Mouse (Mus musculus) limb, embryonic 14.5 days (tissue): ENCODE measurements around the gene Ubp1. TPM values are rescaled to one million over a fixed set of nuclear protein-coding genes. Genes with fewer than 3 reads are reported as not detected.

Source experiments
- ATAC-seq: fragments of 200-750 bp; cut with Nextera tagmentation; 2 replicates; pipeline ENCODE4 v1.8.0; 2017; ENCODE audit warnings: low read depth, moderate number of reproducible peaks, moderate TSS enrichment; ENCODE audit not compliant: low FRiP score
- DNase-seq: peaks from one replicate; pipeline ENCODE4 v3.0.0-alpha.2; 2015; ENCODE audit warnings: low spot score
- H3K27ac ChIP-seq: fragments of 300-500 bp; sonication (generic); replicated peaks from 2 replicates; pipeline ENCODE4 v1.5.1; 2014; ENCODE audit warnings: low read depth, mild to moderate bottlenecking, low read length, moderate library complexity, mixed read lengths
- H3K27me3 ChIP-seq: fragments of 300-500 bp; sonication (generic); 2 replicates; pipeline ENCODE4 v1.6.1; 2014; ENCODE audit warnings: low read length, mixed read lengths; ENCODE audit not compliant: control insufficient read depth, insufficient read depth
- H3K36me3 ChIP-seq: fragments of 300-500 bp; sonication (generic); 2 replicates; pipeline ENCODE4 v1.6.1; 2014; ENCODE audit warnings: mild to moderate bottlenecking, low read length, moderate library complexity, mixed read lengths; ENCODE audit not compliant: control insufficient read depth, insufficient read depth
- H3K4me1 ChIP-seq: fragments of 300-500 bp; sonication (generic); 2 replicates; pipeline ENCODE4 v1.6.1; 2014; ENCODE audit warnings: antibody characterized with exemption, low read length, mixed read lengths; ENCODE audit not compliant: control insufficient read depth, insufficient read depth
- H3K4me2 ChIP-seq: fragments of 300-500 bp; sonication (generic); replicated peaks from 2 replicates; pipeline ENCODE4 v1.6.1; 2014; ENCODE audit warnings: low read depth, mild to moderate bottlenecking, low read length, moderate library complexity; ENCODE audit not compliant: severe bottlenecking
- H3K4me3 ChIP-seq: fragments of 300-500 bp; sonication (generic); replicated peaks from 2 replicates; pipeline ENCODE4 v1.5.1; 2014; ENCODE audit warnings: low read length
- H3K9ac ChIP-seq: fragments of 300-500 bp; sonication (generic); 2 replicates; pipeline ENCODE4 v1.6.1; 2014; ENCODE audit warnings: mild to moderate bottlenecking, low read depth, low read length, moderate library complexity; ENCODE audit not compliant: severe bottlenecking
- H3K9me3 ChIP-seq: fragments of 300-500 bp; sonication (generic); 2 replicates; pipeline ENCODE4 v1.6.1; 2016; ENCODE audit warnings: low read length; ENCODE audit not compliant: control insufficient read depth
- POLR2A ChIP-seq: fragments of 200-500 bp; IDR thresholded peaks from 2 replicates; pipeline ENCODE4 v1.8.0; 2012; ENCODE audit warnings: inconsistent platforms, mild to moderate bottlenecking, moderate library complexity, borderline replicate concordance; ENCODE audit not compliant: insufficient read depth, insufficient read length; ENCODE audit errors: extremely low read depth
- WGBS: fragments of 180-500 bp; shearing (Covaris S2); extraction: QIAGEN DNeasy Blood & Tissue Kit; methylation state at CpG from one replicate; pipeline ENCODE4 v1.1.7; 2014; 5-methylcytosine and 5-hydroxymethylcytosine counted together
- polyA plus RNA-seq, 2 experiments: library from polyadenylated mRNA; depleted of rRNA in 1 of 2; stranded (reverse) in 1 of 2; unstranded in 1 of 2; fragments of >200 nt; fragmentation: Nextera tagmentation in 1 of 2; extraction: Ambion mirVana in 1 of 2; gene quantifications; 2 replicates each; pipeline versions ENCODE4 v1.2.1 to v1.2.3; 2012 to 2014

Gene Ubp1
- polyA plus RNA-seq, 2 experiments: 42.0 to 159 TPM

DNA sequence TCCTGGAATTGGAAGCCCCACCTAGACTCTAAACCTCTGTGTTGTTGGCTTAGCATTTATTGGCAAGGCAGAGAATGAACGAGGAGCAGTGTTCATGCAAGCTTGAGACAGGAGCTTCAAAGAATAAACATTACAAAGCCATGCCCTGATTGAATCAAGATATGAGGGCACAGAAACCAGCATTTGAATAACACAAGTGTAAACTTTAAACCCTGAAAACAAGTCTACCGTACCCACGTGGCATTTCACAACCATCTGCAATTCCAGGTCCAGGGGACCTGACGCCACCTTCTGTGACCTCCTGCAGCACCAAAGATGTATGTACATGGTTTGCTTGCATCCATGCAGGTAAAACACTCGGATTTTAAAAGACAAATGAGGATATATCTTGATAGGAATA lies 8.1 kb upstream of the Ubp1 start:
- 89% methylated on average over 5 of the region's 5 CpGs for WGBS
- Histone ChIP-seq H3K4me1 (no peaks in the 10 kb centered on the region), H3K27ac (no peak overlapping the region), H3K4me3 (no peak overlapping the region), H3K9ac (no peak overlapping the region), H3K4me2 (no peak overlapping the region), H3K9me3 (no peaks in the 10 kb centered on the region), H3K27me3 (no peaks in the 10 kb centered on the region), H3K36me3 (peaks cover 2% of the 10 kb centered on the region)
- no peak for TF ChIP-seq POLR2A
- no peak for DNase-seq
- no peak for ATAC-seq

DNA sequence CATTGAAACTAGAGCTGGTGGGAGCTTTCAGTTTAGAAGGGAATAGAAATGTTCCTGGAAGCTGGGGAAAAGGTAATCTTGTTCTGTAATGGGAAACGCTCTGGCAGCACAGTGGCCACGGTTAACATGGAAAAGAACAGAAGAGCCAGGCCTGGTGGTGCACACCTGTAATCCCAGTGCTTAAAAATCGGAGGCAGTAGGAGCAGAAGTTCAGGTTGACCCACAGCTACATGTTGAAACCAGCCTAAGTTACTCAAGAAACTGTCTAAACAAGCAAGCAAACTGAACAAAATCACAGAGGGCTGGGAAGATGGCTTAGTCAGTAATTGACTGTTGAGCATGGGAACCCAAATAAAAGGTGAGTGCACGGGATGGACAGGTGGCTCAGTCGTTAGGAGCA lies 5.9 kb upstream of the Ubp1 start:
- Histone ChIP-seq H3K4me1 (no peaks in the 10 kb centered on the region), H3K9ac (no peak overlapping the region), H3K27me3 (no peaks in the 10 kb centered on the region), H3K9me3 (no peaks in the 10 kb centered on the region), H3K36me3 (no peaks in the 10 kb centered on the region; the same call in 1 of the 2 replicates), H3K4me2 (no peak overlapping the region), H3K4me3 (no peak overlapping the region), H3K27ac (no peak overlapping the region)
- no peak for DNase-seq
- TF ChIP-seq POLR2A: no peak
- no peak for ATAC-seq
- 84% methylated on average over 5 of the region's 5 CpGs for WGBS

DNA sequence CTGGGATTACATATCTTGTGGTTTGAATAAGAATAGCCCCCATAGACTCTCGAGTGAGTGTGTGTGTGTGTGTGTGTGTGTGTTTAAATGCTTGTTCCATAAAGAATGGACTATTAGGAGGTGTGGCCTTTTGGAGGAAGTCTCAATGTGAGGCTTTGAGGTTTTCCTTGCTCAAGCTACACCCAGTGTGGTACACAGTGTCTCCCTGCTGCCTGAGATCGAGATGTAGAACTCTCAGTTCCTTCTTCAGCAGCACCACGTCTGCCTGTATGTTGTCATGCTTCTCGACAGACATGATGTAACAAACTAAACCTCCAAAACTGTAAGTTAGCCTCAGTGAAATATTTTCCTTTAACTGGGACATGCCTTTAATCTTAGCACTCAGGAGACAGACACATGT lies 2.1 kb upstream of the Ubp1 start:
- Histone ChIP-seq H3K27ac (no peak overlapping the region), H3K36me3 (no peaks in the 10 kb centered on the region), H3K9ac (no peak overlapping the region), H3K4me1 (peaks cover 15% of the 10 kb centered on the region), H3K4me3 (no peak overlapping the region), H3K4me2 (no peak overlapping the region), H3K9me3 (no peaks in the 10 kb centered on the region), H3K27me3 (no peaks in the 10 kb centered on the region)
- ATAC-seq: no peak
- 77% methylated on average over 4 of the region's 4 CpGs for WGBS
- no peak for TF ChIP-seq POLR2A
- no peak for DNase-seq

DNA sequence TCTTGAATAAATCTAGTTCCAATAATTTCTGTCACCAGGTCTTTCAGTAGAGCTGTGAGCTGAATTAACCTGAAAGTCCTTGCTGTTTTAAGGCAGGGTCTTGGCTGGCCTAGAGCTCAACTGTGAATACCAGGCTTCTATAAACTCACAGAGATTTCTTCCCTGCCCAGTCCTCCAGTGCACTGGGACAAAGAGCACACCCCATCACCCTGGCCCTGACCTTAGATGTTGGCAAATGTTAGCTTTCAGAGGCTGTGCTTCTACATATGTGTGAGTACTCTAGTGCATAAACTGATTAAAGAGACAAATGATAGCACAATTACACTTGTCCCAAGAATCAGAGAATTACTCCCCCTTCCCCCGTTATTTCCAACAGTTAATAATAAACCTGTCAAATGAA lies 1.1 kb upstream of the Ubp1 start:
- Histone ChIP-seq H3K4me1 (peaks cover 15% of the 10 kb centered on the region), H3K4me3 (no peak overlapping the region), H3K4me2 (no peak overlapping the region), H3K27me3 (no peaks in the 10 kb centered on the region), H3K9me3 (no peaks in the 10 kb centered on the region), H3K36me3 (no peaks in the 10 kb centered on the region), H3K27ac (no peak overlapping the region), H3K9ac (no peak overlapping the region)
- WGBS: 68% methylated on average over 1 of the region's 1 CpGs
- no peak for TF ChIP-seq POLR2A
- ATAC-seq: no peak
- DNase-seq: no peak

DNA sequence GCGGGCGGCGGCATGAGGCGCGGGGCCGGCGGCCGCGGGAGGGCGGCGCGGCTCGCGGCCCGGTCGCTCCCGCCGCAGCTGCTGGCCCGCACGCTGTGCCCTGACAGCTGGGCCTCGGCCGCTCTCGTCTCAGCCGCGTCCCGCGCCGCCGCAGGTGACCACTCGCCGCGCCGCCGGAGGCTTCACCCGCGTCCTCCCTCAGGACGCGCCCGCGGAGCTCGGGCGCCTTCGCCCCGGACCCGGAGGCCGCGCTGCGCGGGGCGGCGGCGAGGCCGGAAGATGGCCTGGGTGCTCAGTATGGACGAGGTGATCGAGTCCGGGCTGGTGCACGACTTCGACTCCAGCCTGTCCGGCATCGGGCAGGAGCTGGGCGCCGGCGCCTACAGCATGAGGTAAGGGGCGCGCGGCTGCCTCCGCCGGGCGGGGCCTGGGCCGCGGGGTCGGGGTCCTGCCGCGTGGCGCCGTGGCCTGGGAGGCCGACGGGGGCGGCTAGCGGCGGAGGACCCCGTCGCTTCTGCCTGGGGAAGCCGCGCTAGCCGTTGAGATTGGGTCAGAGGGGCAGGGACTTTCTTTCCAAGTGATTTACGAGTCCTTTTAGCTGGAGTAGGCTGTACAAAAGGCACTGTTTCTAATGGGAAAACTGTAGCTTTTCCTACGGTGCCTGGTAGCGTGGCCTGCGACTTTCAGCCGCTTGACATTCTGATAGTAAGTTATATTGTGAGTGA lies 803 bp downstream of the Ubp1 start:
- Histone ChIP-seq H3K4me1 (peaks cover 15% of the 10 kb centered on the region), H3K27ac (peak overlapping the region; percentile 83), H3K9ac (peak overlapping the region; percentile 93), H3K27me3 (no peaks in the 10 kb centered on the region), H3K4me2 (peak overlapping the region; percentile 85), H3K36me3 (no peaks in the 10 kb centered on the region), H3K9me3 (no peaks in the 10 kb centered on the region), H3K4me3 (peak overlapping the region; percentile 95)
- TF ChIP-seq POLR2A: no peak
- WGBS: under 1% methylated on average over 53 of the region's 91 CpGs
- peak; percentile 5; the same call in 1 of the 2 replicates for ATAC-seq
- no peak for DNase-seq
